Comparison of ENCODE assay signal across 25 mouse cellular contexts in the genomic region with DNA sequence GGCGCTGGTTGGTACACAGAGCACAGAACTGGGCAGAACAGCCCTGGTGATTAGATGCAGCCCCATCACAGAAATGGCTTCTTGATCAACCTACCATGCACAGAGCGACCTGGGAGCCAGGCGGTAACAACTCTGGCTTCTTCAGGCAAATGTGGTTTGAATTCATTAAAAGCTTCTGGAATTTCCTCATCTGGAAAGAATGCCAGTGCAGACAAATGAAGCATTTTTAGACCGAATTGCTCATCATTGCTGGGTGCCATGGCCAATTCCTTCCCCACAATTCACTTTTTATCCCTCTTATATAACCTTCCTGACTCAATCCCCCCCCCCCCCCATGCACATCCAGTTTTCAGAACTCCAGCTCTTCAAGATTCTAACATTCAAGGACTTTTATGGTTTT.
"Had no signal": no experiment of that assay in that cellular context is flagged by ENCODE, and none has a peak within 500 bp of the region (broad histone marks: within the 10 kb centered on the region; RNA-seq: fewer than 3 reads in every experiment).

No protein-coding gene starts in this region.

- H3K4me1 ChIP-seq: heart, embryonic 13.5 days; heart, embryonic 15.5 days; hindbrain, embryonic 13.5 days; hindbrain, embryonic 15.5 days; kidney, embryonic 15.5 days; limb, embryonic 10.5 days; limb, embryonic 12.5 days; liver, embryonic 13.5 days; liver, embryonic 15.5 days had no signal

- H3K27ac ChIP-seq: heart, embryonic 13.5 days; heart, embryonic 15.5 days; hindbrain, embryonic 13.5 days; hindbrain, embryonic 15.5 days; hindbrain, postnatal 0 days; kidney, embryonic 15.5 days; kidney, postnatal 0 days; layer of hippocampus, adult 2 months; left cerebral cortex, adult 2 months; limb, embryonic 10.5 days; limb, embryonic 12.5 days; liver, embryonic 13.5 days; liver, embryonic 15.5 days had no signal

- H3K9me3 ChIP-seq: heart, embryonic 13.5 days; heart, embryonic 15.5 days; hindbrain, embryonic 13.5 days; hindbrain, embryonic 15.5 days; kidney, embryonic 15.5 days; limb, embryonic 10.5 days; limb, embryonic 12.5 days; liver, embryonic 13.5 days; liver, embryonic 15.5 days had no signal

- H3K27me3 ChIP-seq: heart, embryonic 13.5 days; heart, embryonic 15.5 days; hindbrain, embryonic 13.5 days; hindbrain, embryonic 15.5 days; kidney, embryonic 15.5 days; limb, embryonic 12.5 days; liver, embryonic 13.5 days; liver, embryonic 15.5 days had no signal

- H3K36me3 ChIP-seq: heart, embryonic 13.5 days; heart, embryonic 15.5 days; hindbrain, embryonic 13.5 days; hindbrain, embryonic 15.5 days; kidney, embryonic 15.5 days; limb, embryonic 10.5 days; limb, embryonic 12.5 days; liver, embryonic 13.5 days; liver, embryonic 15.5 days had no signal

- H3K4me3 ChIP-seq: heart, embryonic 13.5 days; heart, embryonic 15.5 days; hindbrain, embryonic 13.5 days; hindbrain, embryonic 15.5 days; kidney, embryonic 15.5 days; layer of hippocampus, adult 2 months; left cerebral cortex, adult 2 months; limb, embryonic 10.5 days; limb, embryonic 12.5 days; liver, embryonic 13.5 days; liver, embryonic 15.5 days had no signal

- DNase-seq: gastrocnemius, postnatal 14 days; gastrocnemius, postnatal 36 days; heart, adult 18-20 months; heart, postnatal 14 days; heart, postnatal 36 days; kidney, adult 11 months; kidney, adult 2 months; kidney, adult 9 months; kidney, postnatal 14 days; kidney, postnatal 36 days; liver; liver, embryonic 13.5 days; liver, postnatal 0 days had no signal
